Mouse (Mus musculus) spleen, postnatal 10 days (tissue): ENCODE data around the gene Fosb.

ENCODE experiments used
- DNase-seq, 2 experiments: peaks; one replicate each; pipeline ENCODE4 v3.0.0; 2021 to 2022; ENCODE audit warnings: low spot score in 2 of 2

Fosb gene

DNA sequence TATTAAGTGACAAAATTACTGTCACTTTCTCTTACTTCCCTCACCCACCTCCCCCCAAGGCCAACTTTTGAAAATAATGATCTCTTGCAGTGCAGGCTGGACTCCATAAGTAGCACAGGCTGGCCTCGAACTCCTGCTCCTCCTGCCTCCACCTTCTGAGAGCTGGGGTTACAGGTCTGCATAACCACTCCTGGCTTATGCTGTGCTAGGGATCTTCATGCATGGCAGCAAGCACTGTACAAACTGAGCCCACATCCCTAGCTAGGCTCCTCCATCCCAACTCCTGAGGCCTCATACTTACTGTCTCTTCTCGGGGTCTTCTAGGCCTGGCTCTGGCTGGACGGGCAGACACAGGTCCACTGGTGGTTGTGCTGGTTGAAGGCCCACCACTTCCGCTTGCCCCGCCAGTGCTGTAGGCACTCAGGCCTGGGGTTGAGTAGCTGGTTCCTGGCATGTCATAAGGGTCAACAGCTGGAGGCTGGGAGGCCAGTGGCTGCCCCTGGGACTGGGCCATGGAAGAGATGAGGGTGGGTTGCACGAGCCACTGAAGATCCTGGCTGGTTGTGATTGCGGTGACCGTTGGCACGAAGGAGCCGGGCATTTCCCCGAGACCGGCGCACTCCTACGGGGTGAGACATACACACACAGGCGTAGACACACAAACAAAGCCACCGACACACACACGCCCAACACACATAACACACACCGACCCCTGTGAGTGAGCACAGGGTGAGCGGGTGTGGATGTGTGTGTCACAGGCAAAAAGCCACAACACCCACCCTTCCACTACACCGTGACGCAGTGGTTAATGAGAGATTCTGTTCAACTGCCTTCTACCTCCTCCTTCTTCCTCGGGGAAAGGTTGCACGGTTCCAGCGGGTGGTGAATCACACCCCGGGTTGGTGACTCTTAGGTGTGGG, 2.8 kb downstream of the Fosb start:
- no peak for DNase-seq

DNA sequence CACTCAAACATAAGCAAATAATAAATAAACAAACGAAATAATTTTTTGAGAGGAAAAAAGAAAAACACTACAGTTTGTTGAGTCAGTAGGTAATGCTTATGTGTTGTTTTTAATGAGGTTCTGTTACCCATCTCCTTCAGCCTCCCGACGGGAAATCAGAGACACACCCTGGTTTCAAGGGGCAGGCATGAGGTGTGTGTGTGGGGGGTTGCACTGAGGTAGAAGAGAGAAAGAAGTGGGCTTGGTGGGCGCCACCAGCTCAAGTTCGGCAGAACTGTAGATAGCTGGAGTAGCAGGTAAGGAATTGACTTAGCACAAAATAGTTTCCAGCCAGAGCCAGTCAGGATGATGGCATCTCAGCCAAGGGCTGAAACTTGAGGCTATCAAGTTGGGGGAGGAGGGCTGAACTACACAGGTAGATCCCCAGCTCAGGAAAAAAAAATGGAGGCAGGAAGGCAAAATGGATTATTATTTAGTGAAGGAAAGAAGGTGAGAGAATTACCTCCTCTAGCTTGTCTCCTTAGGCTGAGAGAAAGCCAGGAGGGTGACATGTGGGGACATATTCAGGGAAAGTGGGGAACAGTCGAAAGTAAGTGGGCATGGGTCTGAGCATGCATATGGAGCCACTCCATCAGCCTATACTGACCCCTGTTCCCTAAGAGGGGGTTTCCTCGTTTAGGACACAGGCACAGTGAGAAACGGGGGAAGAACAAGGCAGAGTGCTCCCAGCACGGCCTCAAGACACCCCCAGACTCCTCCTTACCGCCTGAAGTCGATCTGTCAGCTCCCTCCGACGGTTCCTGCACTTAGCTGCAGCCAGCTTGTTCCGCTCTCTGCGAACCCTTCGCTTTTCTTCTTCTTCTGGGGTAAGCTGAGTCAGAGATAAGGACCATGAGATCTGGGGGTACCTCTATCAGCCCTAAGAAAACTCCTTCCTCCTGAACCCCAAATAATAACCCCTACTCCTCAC, 3.8 kb downstream of the Fosb start:
- no peak for DNase-seq

DNA sequence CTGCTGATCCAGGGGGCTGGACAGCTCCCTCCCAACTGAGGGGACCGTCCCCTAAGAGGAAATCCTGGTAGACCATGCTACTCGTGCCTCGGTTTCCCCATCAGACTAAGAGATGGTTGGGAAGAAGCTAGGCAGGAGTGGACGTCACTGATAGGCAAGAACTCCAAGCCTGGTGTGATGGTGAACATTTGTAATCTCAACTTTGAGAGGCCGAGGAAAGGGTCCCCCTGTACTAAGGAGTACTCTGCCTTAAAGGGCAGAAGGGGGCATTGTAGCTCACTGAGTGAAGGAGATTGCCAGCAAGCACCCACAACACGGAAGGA, 4.5 kb downstream of the Fosb start:
- DNase-seq: no peak

DNA sequence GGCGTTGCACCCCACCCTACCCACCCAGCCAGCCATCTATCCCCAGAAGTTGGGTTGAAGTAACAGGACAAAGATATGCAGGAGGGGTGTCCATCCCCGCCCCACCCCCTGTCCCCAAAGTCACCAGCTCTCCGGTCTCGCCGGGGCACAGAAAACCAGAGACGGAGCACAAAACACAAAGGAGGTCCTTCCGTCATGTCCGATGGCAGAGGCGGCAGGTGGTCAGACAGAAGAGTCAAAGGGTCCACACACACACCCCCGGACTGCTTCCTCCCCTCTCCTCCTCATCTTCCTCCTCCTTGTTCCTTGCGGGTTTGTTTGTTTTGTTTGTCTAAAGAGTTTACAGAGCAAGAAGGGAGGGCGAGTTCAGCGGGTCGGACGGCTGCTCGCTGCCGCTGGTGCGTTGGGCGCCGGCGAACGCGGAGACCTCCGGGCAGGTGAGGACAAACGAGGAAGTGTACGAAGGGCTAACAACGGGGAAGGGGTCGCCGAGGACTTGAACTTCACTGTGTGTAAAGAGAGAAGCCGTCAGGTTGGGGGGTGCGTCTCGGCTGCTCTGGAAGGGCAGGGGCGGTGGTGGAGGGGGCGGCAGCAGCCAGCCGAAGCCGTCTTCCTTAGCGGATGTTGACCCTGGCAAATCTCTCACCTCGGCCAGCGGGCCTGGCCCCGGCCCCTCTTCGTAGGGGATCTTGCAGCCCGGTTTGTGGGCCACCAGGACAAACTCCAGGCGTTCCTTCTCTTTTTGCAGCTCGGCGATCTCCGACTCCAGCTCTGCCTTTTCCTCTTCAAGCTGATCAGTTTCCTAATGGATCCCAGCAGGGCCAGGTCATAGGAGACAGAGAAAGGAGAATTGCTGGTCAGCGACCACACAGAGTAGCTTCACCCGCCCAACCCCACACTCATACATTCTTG, 5.1 kb downstream of the Fosb start:
- no peak for DNase-seq

DNA sequence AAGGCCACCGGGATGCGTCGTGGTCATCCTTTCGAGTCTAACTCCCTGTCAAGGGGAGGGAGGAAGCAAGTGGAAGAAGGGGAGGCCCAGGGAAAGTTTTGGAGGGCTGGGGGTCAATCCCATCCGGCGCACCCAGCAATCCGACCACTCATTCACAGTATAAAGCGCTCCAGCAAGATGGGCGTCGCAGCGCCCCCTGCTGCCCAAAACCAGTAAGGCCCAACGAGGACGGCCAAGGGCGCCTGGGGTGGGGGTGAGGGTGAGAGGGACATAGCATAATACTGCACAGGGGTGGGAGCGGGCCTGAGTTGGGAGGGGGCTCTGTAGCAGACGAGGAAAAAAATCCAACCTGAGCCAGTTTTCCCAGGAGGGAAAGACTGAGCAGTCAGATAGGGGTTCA, 6.1 kb downstream of the Fosb start:
- peak; percentile 69 to 87 for DNase-seq

DNA sequence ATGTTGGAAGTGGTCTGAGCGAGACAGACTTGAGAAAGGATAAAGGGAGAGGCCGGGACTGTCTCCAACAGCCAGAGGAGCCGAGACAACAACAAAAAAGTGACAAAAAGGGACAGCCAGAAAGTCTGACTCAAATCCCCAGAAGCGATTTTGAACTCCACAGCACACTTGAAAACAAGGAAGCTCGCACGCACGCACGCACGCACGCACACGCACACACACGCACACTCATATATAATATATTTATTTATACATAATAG, 6.9 kb downstream of the Fosb start:
- DNase-seq: no peak

DNA sequence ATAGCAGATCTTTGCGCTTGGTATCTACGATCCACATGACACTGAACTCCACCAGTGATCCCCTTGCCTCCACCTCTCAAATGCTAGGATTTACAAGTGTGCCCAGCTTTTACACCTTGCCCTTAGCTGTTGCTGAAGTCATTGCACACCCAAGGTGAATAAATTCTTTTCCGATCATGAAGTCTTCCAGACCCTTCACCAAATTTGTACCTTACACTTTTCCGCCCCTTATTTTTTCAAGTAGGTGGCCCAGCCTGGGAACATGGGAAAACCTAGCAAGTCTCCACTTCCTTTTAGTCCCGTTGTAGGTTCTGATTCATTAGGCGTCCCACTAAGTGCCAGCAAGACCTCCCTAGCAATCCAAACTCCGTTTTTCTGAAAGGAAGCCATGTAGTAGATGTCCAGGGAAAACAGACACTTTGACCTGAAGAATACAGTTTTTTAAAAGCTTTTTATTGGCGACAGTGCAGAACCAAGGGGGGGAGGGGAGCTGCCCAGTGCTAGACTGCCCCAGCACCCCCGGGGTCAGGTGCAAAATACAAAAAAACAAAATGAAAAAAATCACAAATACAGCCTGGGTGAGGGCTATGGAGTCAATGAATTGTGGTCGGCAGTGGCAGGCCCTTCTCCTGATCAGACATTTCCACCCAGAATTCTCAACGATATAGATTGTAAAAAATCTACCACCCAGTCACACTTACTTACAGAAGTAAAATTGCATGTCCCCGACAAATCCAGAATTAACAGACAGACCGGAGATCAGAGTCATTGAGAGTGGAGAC, 7.4 kb downstream of the Fosb start:
- no peak for DNase-seq

DNA sequence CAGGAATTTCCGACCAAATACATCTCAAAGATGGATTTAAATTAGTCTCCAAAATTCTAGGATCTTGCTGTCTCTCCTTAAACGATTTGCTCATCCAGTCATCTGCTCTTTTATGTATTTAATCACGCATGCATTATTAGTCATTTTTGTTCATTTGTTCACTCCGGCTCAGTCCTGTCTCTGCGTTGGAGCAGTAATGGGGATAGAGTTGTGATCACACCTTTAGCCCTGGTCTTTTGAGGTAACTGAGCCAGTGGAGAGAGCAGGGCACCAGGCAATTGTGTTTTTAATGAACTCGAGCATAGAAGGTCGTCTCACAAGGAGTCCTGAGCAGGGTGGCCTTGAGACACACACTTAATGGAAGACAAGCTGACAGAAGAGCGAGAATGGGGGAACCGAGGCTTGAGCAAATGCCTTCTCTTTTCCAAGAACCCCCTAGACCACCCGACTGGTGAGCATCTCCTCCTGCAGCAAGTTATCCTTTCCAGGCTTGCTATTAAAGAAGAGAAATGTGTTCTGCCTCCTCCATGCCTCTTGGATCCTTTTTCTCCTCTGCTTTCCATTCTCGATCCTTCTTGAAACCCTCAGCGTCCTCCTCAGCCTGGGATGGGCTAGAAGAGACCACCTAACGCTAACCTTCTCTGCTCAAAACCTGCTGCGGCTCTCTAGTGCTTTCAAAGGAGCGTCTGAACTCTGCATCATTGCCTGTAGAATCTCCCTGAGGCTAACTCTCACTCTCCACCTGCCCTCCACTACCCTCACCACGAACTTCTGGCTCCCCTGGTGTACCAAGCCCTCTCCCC, 8.2 kb downstream of the Fosb start:
- no peak for DNase-seq

DNA sequence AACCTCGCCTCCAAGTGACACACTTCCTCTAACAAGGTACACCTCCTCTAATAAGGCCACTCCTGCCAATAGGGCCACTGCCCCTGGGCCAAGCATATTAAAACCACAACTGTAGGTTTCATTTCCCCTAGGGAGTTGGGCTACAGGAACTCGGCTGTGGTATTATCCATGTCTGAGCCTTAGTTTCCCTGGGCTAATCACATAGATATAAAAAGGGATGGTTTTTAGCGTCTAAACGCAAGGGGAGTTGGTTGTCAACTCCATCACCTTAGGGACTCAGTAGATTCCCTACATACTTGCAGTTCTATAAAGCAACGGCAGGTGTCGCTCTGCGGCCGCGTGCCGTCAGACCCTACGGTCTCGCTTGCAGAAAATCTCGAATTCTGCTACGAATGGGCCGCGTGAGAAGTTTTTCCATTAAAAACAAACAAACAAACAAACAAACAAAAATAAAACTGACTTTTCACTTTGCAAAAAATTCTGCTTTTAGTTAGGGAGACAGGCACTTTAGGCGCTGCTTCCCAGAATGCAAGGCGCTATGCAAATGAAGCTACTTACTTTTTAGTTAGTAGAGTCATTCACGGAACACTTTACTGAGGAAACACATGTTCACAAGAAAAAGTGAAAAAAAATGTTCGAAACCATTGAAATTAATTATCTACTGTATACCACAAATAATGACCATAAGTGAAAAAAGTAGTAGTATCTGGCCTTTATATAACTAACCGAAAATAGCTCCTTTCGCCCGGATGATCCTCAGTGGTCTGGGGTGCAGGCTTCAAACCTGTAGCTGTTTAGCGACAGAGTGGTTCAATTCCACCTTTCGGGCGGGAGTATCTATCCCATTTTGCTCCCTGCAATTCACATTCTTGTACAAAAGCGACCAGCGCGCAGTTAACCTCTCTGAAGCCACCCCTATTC, 9.1 kb downstream of the Fosb start:
- peak; percentile 76 to 89 for DNase-seq

DNA sequence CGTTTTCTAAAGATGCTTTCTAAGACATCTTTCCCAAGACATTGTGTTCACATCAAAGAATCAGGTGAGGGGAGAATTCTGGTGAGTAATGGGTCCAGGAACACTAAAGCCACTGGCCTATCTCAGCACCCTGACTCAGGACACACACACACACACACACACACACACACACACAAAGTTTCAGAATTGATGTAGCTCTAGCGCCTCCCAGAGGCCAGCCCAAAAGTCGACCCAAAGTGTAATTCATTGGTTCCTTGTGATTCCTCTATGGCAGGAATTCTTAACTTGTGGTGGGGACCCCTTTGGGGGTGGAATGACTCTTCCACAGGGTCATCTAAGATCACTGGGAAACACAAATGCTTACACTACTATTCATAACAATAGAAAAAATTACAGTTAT, 10.7 kb downstream of the Fosb start:
- DNase-seq: peak in 1 of 2 experiments; percentile 55

DNA sequence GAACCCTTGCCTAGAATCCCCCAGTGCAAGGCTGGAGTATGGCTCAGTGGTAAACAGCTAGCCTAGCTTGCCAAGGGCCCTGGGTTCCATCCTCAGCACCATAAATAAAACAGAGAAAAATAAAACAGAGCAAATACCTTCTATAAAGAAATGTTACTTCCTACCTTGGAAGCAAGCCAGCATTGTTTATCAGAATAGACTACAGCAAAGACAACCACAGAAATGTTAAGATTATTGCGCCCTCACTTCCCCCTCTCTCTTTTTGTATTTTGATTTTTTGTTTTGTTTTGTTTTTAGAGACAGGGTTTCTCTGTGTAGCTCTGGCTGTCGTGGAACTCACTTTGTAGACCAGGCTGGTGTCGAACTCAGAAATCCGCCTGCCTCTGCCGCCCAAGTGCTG, 12.1 kb downstream of the Fosb start:
- DNase-seq: no peak

DNA sequence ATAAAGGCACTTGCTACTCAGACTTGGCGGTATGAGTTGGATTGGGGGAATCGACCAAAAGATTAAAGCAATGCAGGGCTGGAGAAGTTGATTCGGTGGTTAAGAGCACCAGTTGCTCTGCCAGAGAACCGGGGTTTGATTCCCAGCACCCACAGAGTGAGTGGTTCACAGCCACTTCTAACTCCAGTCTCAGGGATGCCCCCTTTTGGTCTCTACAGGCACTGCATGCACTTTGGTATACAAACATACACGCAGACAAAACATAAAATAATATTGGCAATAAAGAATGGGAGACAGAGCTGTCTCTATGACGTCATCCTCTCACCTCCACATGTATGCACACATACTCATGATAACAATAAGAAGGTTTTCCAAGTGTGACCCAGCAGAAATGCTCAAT, 12.8 kb downstream of the Fosb start:
- DNase-seq: no peak

DNA sequence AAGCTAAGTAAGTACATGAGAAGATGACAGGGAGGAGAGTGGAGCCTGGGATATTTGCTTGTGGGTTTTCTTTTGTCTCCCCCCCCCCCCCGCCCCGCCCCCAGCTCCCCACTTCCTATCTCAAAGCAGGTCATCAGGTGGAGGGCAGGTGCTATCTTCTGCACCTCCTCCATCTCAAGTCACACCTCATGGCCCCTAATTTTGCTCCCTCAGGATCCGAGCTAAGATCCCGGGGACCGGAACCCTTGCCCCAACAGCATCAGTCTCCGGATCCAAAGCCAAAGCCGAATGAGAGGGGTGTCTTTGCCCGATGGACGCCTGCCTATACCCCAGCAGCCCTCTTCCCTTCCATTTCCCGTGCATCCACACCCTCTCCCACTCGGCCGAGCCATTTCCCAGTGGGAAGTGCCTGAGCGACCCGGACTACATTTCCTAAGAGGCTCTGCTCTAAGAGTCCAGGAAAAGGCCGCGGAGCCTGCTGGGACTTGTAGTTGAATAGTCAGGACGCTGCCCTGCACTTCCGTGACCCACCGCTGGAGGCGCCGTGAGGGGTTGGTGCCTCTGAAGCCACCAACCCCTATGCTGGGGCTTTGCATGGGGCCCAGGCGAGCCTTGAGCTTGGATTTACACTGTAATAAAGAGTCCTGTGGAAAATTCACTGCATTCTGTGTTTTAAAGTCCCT, 14.2 kb downstream of the Fosb start:
- DNase-seq: peak; percentile 89 to 96

DNA sequence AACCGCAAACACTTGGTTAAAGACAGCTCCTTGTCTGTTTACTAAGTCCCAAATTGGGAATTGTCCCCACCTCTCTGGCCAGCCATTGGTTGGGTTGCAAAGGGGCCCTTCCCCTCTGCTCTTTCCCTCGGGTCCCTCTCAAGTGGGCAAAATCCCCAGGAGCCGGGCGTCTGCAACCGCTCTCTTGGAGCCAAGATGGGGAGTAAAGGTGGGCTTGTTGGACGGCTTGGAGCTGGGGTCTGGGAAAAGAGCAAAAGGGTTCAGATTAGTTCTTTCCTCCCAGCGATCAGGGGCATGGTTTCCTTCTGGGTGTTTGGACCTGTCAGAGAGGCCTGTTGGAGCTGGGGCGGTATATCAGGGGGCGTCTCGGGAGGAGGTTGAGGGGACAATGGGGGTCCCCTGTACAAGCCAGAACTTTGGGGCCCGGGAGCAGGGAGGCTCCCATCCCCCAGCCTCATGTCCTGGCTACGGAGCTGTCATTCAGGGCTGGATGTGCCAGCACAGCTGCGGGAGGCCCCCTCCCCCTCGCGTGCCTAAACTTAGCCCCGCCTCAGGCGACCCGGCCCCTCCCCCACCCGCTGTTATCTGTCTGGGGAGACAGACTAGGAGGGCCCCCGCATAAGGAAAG, 18.8 kb downstream of the Fosb start:
- no peak for DNase-seq

DNA sequence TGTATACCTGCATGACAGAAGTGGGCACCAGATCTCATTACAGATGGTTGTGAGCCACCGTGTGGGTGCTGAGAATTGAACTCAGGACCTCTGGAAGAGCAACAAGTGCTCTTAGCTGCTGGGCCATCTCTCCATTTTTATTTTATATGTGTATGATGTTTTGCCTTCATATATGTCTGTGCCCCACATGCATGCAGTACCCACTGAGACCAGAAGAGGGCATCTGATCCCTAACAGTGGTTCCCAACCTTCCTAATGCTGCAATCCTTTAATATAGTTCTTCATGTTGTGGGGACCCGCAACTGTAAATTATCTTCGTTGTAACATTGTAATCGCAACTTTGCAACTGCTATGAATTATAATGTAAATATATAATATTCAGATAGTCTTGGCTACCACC, 25.1 kb downstream of the Fosb start:
- peak; percentile 62 to 83 for DNase-seq

DNA sequence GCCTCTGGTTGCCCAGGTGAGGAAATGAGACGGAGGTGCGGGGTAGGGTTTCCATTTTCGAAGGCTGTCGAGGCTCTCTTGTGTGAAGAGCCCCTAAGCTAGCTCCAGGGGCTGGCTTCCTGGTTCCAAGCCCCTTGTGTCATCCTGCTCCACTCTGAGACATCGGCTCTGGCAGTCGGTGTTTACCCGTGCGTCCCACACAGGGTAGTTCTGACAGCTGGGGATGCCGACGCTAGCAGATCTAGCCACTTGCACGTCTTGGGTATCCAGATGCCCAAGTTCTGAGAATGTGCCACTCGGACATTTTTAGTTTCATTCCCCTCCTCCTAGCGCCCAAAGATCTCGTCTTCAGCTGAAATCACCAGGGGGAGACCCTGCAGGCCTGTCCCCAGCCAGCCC, 26.4 kb downstream of the Fosb start:
- no peak for DNase-seq

DNA sequence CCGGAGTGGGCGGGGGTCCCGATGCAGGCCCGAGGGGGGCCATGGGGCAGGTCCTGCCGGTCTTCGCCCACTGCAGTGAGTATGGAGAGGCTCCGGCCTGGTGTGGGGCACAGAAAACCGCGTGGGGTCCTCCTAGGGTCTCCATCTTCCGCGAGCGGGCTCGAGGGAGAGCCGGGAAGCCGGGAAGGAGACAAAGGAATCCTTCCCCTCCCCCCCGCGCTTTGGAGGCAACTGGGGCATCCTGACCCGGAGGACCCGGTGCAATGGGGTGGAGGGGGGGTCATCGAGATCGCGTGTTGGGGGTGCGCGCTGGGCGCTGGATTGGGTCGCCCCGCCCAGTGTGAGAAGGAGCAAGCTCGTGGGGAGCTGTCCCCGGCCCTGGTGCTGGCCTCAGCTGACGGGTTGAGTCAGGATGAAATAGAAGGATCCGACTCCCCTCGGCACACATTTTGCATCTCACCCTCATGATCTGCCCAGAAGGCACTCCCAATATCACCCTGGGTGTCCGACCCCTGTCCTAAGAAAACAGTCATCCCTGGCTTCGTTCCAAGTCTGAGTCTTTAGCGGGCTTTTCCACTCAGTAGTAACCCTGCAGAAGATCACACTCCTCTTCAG, 27.0 kb downstream of the Fosb start:
- peak in 1 of 2 experiments; percentile 79 for DNase-seq

DNA sequence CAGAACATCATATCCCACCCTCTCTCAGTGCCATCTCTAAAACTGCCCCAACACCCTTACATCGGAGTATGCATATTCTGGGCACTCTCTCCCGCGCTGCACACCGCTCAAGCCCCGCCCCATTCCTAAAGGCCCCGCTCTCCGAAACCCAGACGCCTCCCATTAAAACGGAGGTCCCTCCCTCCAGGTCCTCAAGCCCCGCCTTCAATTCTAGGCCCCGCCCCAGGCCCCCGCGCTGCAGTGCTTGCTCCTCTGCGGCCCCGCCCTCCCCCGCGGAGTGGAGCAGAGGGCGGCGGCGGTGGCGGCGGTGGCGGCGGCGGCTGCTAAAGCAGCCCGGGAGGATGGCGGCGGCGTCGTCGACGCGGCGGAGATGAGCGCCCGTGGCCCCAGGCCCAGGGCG, 27.5 kb downstream of the Fosb start, which contains the start of gene Rtn2:
Gene Rtn2 (plus strand): TSS at position 240 of the 400 bp plus-strand sequence.
- DNase-seq: peak; percentile 64 to 87
